Mouse (Mus musculus): ENCODE results near the gene Atp8b3.
A peak's percentile ranks its signal among the peaks of the same experiment; 100 is the strongest.

The Atp8b3 gene

GRCm38 (mm10) chr10:80523299-80523698, 15.6 kb downstream of the Atp8b3 start:
- peak; percentile 52 for DNase-seq (ENCODE audit: low read depth, low spot score)

- DNase-seq (ENCODE audit: low read depth, low spot score) = no peak
Observed at GRCm38 (mm10) chr10:80519287-80519686, 19.6 kb downstream of the Atp8b3 start.

- no peak for DNase-seq (ENCODE audit: low read depth, low spot score)
Observed at GRCm38 (mm10) chr10:80513739-80514138, 25.2 kb downstream of the Atp8b3 start.

GRCm38 (mm10) chr10:80510273-80510660, 28.7 kb downstream of the Atp8b3 start:
- no peak for DNase-seq (ENCODE audit: low read depth, low spot score)

- DNase-seq (ENCODE audit: low read depth, low spot score) = peak; percentile 84
Observed at GRCm38 (mm10) chr10:80509412-80510272, 29.3 kb downstream of the Atp8b3 start.

- peak; percentile 76 for DNase-seq (ENCODE audit: low read depth, low spot score)
Observed at GRCm38 (mm10) chr10:80506222-80506621, 32.7 kb downstream of the Atp8b3 start.

- peak; percentile 81 for DNase-seq (ENCODE audit: low read depth, low spot score)
Observed at GRCm38 (mm10) chr10:80504724-80505123, 34.2 kb downstream of the Atp8b3 start.

- DNase-seq (ENCODE audit: low read depth, low spot score) = peak; percentile 83
Observed at GRCm38 (mm10) chr10:80503599-80504220, 35.2 kb downstream of the Atp8b3 start.

- peak; percentile 61 for DNase-seq (ENCODE audit: low read depth, low spot score)
Observed at GRCm38 (mm10) chr10:80502819-80503314, 36.1 kb downstream of the Atp8b3 start.

- peak; percentile 43 for DNase-seq (ENCODE audit: low read depth, low spot score)
Observed at GRCm38 (mm10) chr10:80502291-80502690, 36.6 kb downstream of the Atp8b3 start.

- no peak for DNase-seq (ENCODE audit: low read depth, low spot score)
Observed at GRCm38 (mm10) chr10:80496421-80496820, 42.5 kb downstream of the Atp8b3 start.

GRCm38 (mm10) chr10:80495901-80496300, 43.0 kb downstream of the Atp8b3 start:
- DNase-seq (ENCODE audit: low read depth, low spot score) = peak; percentile 57

GRCm38 (mm10) chr10:80494732-80495131, 44.2 kb downstream of the Atp8b3 start, which contains the start of gene Onecut3:
Gene Onecut3 (plus strand): TSS chr10:80494835.
- no peak for DNase-seq (ENCODE audit: low read depth, low spot score)

- DNase-seq (ENCODE audit: low read depth, low spot score) = no peak
Observed at GRCm38 (mm10) chr10:80490051-80490450, 48.9 kb downstream of the Atp8b3 start.

- peak; percentile 84 for DNase-seq (ENCODE audit: low read depth, low spot score)
Observed at GRCm38 (mm10) chr10:80486862-80487379, 52.0 kb downstream of the Atp8b3 start.

GRCm38 (mm10) chr10:80481002-80481401, 57.9 kb downstream of the Atp8b3 start:
- peak; percentile 51 for DNase-seq (ENCODE audit: low read depth, low spot score)

GRCm38 (mm10) chr10:80478531-80478930, 60.4 kb downstream of the Atp8b3 start:
- no peak for DNase-seq (ENCODE audit: low read depth, low spot score)

- peak; percentile 83 for DNase-seq (ENCODE audit: low read depth, low spot score)
Observed at GRCm38 (mm10) chr10:80475290-80475959, 63.5 kb downstream of the Atp8b3 start.
